19 mouse cellular contexts compared by ENCODE assay signal in the genomic region with DNA sequence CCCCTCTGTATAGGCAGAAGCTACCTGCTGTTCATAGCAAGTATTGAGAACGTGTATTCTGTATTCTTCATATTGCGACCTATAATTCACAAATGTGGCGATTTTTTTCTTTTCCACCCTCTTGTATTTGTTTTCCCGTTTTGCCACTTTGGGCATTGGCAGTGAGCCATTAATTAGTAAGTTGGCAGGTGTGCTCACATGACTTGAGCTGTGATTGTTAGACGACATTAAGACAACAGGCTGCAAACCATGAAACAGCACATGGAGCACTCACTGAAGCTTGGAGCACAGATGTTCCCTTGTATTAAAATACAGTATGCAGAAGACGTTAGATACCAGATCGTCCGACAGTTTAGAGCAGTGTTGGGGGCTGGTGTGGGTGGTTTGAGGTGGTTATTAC. TPM values are rescaled to one million over a fixed set of nuclear protein-coding genes. Genes with fewer than 3 reads are reported as not detected.
DNase-seq lines count a peak whose midpoint lies in the region; ATAC-seq and TF ChIP-seq lines count a peak whose summit lies in the region.
"Had no signal": no experiment of that assay in that cellular context is flagged by ENCODE, and none has a peak within 500 bp of the region (broad histone marks: within the 10 kb centered on the region; RNA-seq: fewer than 3 reads in every experiment).

No protein-coding gene starts in this region.

- TF ChIP-seq POLR2A in brain, embryonic 14.5 days (IDR thresholded peaks at IDR 0.05; ENCODE audit: borderline replicate concordance, extremely low read depth, insufficient read depth, insufficient read length, poor library complexity, severe bottlenecking): no peak

- no peak overlapping the region for H3K9ac ChIP-seq in hindbrain, embryonic 11.5 days (ENCODE audit: low read depth, low read length)
- no peak overlapping the region for H3K9ac ChIP-seq in midbrain, embryonic 12.5 days (replicated peaks)
- no peak overlapping the region for H3K9ac ChIP-seq in liver, postnatal 0 days (replicated peaks)
- H3K9ac ChIP-seq: liver, embryonic 14.5 days had no signal

- no peaks in the 10 kb centered on the region for H3K9me3 ChIP-seq in forebrain, embryonic 10.5 days
- H3K9me3 ChIP-seq in hindbrain, embryonic 11.5 days (ENCODE audit: control insufficient read depth, low read length): no peaks in the 10 kb centered on the region
- no peaks in the 10 kb centered on the region for H3K9me3 ChIP-seq in midbrain, embryonic 12.5 days
- no peaks in the 10 kb centered on the region for H3K9me3 ChIP-seq in liver, postnatal 0 days (ENCODE audit: low read length)

- TF ChIP-seq CTCF in brain, embryonic 14.5 days (IDR thresholded peaks at IDR 0.05; ENCODE audit: borderline replicate concordance, extremely low read depth, insufficient read depth, insufficient read length): no peak
- no peak for TF ChIP-seq CTCF in liver, postnatal 0 days (IDR thresholded peaks at IDR 0.05; ENCODE audit: low read depth)

- ATAC-seq in hindbrain, embryonic 11.5 days (ENCODE audit: low FRiP score): no peak
- ATAC-seq in midbrain, embryonic 12.5 days (ENCODE audit: low FRiP score, low read depth): no peak
- no peak for ATAC-seq in liver, postnatal 0 days
- ATAC-seq: CD4-positive, CD25-positive, alpha-beta regulatory T cell, adult 4 months had no signal

- WGBS in forebrain, embryonic 10.5 days: 89% methylated on average over 8 of the region's 8 CpGs
- WGBS in hindbrain, embryonic 11.5 days: 80% methylated on average over 8 of the region's 8 CpGs
- WGBS in midbrain, embryonic 12.5 days: 70% methylated on average over 8 of the region's 8 CpGs
- WGBS in liver, postnatal 0 days (ENCODE audit: insufficient replicate concordance): 81% methylated on average over 8 of the region's 8 CpGs

- DNase-seq in brain, embryonic 14.5 days (ENCODE audit: low read depth): peak; percentile 76
- DNase-seq in forebrain, embryonic 10.5 days (ENCODE audit: extremely low spot score, low spot score): no peak
- DNase-seq in hindbrain, embryonic 11.5 days (ENCODE audit: low spot score): no peak
- DNase-seq in liver, postnatal 0 days: no peak
- DNase-seq in thymus, postnatal 10 days (ENCODE audit: low spot score in 2 of 2): no peak
- DNase-seq in lung, adult 18-20 months: no peak
- DNase-seq: adrenal gland, postnatal 10 days; cerebellum, adult 8-10 months; heart, adult 2 months; right cerebral cortex, postnatal 4 days had no signal

- H3K4me3 ChIP-seq in forebrain, embryonic 10.5 days: no peak overlapping the region
- H3K4me3 ChIP-seq in hindbrain, embryonic 11.5 days (ENCODE audit: low read depth, low read length): no peak overlapping the region
- no peak overlapping the region for H3K4me3 ChIP-seq in midbrain, embryonic 12.5 days
- H3K4me3 ChIP-seq in liver, postnatal 0 days (ENCODE audit: low read depth, low read length): no peak overlapping the region
- H3K4me3 ChIP-seq: heart, adult 2 months; myocyte had no signal

- no peak overlapping the region for H3K4me2 ChIP-seq in hindbrain, embryonic 11.5 days (replicated peaks; ENCODE audit: low read depth, low read length)
- H3K4me2 ChIP-seq in midbrain, embryonic 12.5 days (replicated peaks): no peak overlapping the region
- H3K4me2 ChIP-seq in liver, postnatal 0 days (ENCODE audit: low read depth, low read length): no peak overlapping the region

- no peak for TF ChIP-seq EP300 in liver, postnatal 0 days (IDR thresholded peaks at IDR 0.05; ENCODE audit: low read depth)

- peaks cover 81% of the 10 kb centered on the region for H3K4me1 ChIP-seq in forebrain, embryonic 10.5 days
- peaks cover 24% of the 10 kb centered on the region for H3K4me1 ChIP-seq in hindbrain, embryonic 11.5 days (replicated peaks; ENCODE audit: control insufficient read depth, insufficient read depth, low read length)
- peaks cover 82% of the 10 kb centered on the region for H3K4me1 ChIP-seq in midbrain, embryonic 12.5 days
- H3K4me1 ChIP-seq in liver, postnatal 0 days (ENCODE audit: insufficient read depth): no peaks in the 10 kb centered on the region

- H3K36me3 ChIP-seq in forebrain, embryonic 10.5 days (replicated peaks): peaks cover 28% of the 10 kb centered on the region
- H3K36me3 ChIP-seq in hindbrain, embryonic 11.5 days (ENCODE audit: control insufficient read depth, insufficient read depth, low read length): no peaks in the 10 kb centered on the region
- peaks cover 8% of the 10 kb centered on the region; the same call in 1 of the 2 replicates for H3K36me3 ChIP-seq in midbrain, embryonic 12.5 days
- peaks cover 11% of the 10 kb centered on the region for H3K36me3 ChIP-seq in liver, postnatal 0 days (replicated peaks; ENCODE audit: insufficient read depth, low read length)

- H3K27ac ChIP-seq in forebrain, embryonic 10.5 days: peak overlapping the region; percentile 90
- H3K27ac ChIP-seq in hindbrain, embryonic 11.5 days (ENCODE audit: low read depth, low read length): peak overlapping the region; percentile 70
- peak overlapping the region; percentile 90 for H3K27ac ChIP-seq in midbrain, embryonic 12.5 days (replicated peaks)
- no peak overlapping the region for H3K27ac ChIP-seq in liver, postnatal 0 days (ENCODE audit: low read depth)
- H3K27ac ChIP-seq: heart, adult 2 months; liver, embryonic 14.5 days had no signal

- peaks cover 33% of the 10 kb centered on the region for H3K27me3 ChIP-seq in forebrain, embryonic 10.5 days (ENCODE audit: poor library complexity, severe bottlenecking)
- no peaks in the 10 kb centered on the region for H3K27me3 ChIP-seq in hindbrain, embryonic 11.5 days (ENCODE audit: control insufficient read depth, insufficient read depth, low read length)
- peaks cover 57% of the 10 kb centered on the region for H3K27me3 ChIP-seq in midbrain, embryonic 12.5 days
- no peaks in the 10 kb centered on the region for H3K27me3 ChIP-seq in liver, postnatal 0 days (ENCODE audit: insufficient read depth, low read length)

RNA-seq across cellular contexts. Expression of gene 7530416G11Rik, which starts 46.1 kb away (rescaled TPM):
- polyA plus RNA-seq in brain, embryonic 14.5 days (2012; rRNA removed): 0.05 TPM in 1 of 2 replicates, not detected in the other
- polyA plus RNA-seq in forebrain, embryonic 10.5 days (2016; fragmentation: Nextera tagmentation; extraction: Ambion mirVana): not detected in 2 replicates
- not detected in 2 replicates for polyA plus RNA-seq in hindbrain, embryonic 11.5 days (2014; fragmentation: Nextera tagmentation; extraction: Ambion mirVana)
- not detected in 2 replicates for polyA plus RNA-seq in midbrain, embryonic 12.5 days (2016; fragmentation: Nextera tagmentation; extraction: Ambion mirVana)
- polyA plus RNA-seq in liver, postnatal 0 days (2015; fragmentation: Nextera tagmentation; extraction: Ambion mirVana): not detected in 2 replicates
- polyA plus RNA-seq: CD4-positive, CD25-positive, alpha-beta regulatory T cell, adult 4 months; embryonic facial prominence, embryonic 14.5 days; heart, adult 2 months; heart, postnatal 0 days; intestine, embryonic 14.5 days; limb, embryonic 11.5 days; liver, embryonic 14.5 days; myocyte; thymus, postnatal 0 days had no signal
